Mouse (Mus musculus): ENCODE measurements around the gene Adgrv1.

The Adgrv1 gene

DNA sequence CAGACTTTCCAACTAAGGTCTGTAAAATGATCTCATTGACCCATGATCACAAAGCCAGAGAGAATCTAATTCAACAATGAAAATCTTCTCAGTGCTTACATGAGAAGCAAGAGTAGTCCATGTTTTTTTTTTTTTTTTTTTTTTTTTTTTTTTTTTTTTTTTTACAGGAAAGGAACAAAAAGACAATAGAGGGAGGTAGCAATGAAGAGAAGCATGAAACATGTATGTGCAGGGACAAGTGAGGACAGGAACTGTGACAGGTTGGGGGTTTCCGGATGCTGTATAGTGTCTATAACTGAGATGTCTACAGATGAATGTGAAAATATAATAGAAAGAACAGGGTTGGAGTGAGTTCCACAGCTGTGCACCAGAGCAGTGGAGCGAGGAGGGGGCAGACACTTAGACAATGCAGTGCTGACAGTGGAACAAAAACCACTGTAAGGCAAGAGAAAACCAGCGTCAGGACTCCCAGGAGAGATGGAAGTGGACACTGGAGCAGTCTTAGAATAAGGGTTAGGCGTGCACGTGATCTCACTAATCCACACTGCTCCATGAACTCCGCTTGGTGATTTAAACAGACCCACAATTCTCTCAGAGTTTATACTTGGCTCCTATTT lies 490.6 kb downstream of the Adgrv1 start:
- DNase-seq (ENCODE audit: low read depth, low spot score), result peak; percentile 6

GRCm38 (mm10) chr13:81136652-81137422 lies 496.1 kb downstream of the Adgrv1 start:
- DNase-seq (ENCODE audit: low read depth, low spot score), result peak; percentile 76

DNA sequence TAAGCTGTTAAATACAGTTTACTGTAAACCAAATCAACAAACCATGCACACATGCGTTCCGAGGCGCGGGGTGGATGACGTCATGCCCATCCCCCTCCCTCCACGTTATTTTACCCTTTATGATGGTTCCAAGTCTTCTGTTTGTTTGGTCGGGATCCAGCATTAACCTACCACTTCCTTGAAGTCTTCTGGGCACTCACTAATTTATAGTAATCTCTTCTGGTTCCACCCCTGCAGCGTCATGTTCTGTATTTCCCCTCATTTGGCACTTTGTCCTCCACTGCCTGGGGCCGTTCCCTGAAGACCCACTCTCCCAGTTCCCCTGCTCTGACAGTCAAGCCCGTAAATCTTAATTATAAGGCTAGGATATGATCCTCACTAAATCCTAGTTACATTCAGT lies 497.0 kb downstream of the Adgrv1 start:
- no peak for DNase-seq (ENCODE audit: low read depth, low spot score)

DNA sequence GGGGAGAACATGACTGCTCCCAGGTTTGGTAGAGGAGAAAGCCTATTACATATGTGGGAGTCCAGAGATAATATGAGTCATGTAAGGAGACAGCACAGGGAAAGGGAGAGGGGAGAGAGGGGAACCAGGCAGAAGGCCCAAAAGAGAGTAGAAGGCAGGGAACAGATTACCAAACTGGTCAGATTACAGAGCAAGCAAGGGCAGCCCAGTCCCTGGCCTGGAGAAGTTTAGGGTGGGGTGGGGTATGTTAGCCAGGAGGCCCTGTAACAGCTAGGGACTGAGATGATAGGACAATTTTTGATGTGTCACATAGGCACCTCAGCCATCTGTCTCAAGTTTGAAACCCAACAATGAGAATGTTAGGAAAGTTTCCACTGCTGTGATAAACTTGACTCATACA lies 498.5 kb downstream of the Adgrv1 start:
- DNase-seq (ENCODE audit: low read depth, low spot score), result no peak

GRCm38 (mm10) chr13:81133336-81133735 lies 499.6 kb downstream of the Adgrv1 start:
- no peak for DNase-seq (ENCODE audit: low read depth, low spot score)

- DNase-seq (ENCODE audit: low read depth, low spot score), result no peak
Observed at GRCm38 (mm10) chr13:81132691-81133090, 500.3 kb downstream of the Adgrv1 start.

DNA sequence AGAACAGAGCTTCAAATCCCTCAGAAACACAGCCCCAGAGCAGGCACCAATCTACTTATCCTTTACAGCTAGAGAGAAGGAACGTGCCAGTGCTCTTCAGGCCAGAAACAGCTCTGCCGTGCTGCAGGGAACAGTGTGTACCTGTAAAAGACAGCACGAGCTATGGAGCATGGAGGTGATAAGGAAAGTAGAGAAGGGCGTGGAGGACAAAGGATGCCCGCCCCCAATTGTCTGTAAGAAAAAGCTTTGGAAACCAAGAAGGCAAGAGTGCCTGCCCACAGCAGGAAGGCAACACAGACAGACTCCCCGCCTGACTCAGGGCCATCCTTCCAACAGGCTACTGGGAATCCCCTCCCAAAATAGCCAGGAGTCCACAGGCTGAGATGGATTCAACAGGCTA lies 501.1 kb downstream of the Adgrv1 start:
- no peak for DNase-seq (ENCODE audit: low read depth, low spot score)

- no peak for DNase-seq (ENCODE audit: low read depth, low spot score)
Observed at GRCm38 (mm10) chr13:81130742-81131524, 502.0 kb downstream of the Adgrv1 start.

GRCm38 (mm10) chr13:81125846-81126245 lies 507.1 kb downstream of the Adgrv1 start:
- DNase-seq (ENCODE audit: low read depth, low spot score), result no peak

GRCm38 (mm10) chr13:81122238-81122637 lies 510.7 kb downstream of the Adgrv1 start:
- no peak for DNase-seq (ENCODE audit: low read depth, low spot score)

- DNase-seq (ENCODE audit: low read depth, low spot score), result no peak
Observed at GRCm38 (mm10) chr13:81110479-81110878, 522.5 kb downstream of the Adgrv1 start.

GRCm38 (mm10) chr13:81109676-81110075 lies 523.3 kb downstream of the Adgrv1 start:
- no peak for DNase-seq (ENCODE audit: low read depth, low spot score)

DNA sequence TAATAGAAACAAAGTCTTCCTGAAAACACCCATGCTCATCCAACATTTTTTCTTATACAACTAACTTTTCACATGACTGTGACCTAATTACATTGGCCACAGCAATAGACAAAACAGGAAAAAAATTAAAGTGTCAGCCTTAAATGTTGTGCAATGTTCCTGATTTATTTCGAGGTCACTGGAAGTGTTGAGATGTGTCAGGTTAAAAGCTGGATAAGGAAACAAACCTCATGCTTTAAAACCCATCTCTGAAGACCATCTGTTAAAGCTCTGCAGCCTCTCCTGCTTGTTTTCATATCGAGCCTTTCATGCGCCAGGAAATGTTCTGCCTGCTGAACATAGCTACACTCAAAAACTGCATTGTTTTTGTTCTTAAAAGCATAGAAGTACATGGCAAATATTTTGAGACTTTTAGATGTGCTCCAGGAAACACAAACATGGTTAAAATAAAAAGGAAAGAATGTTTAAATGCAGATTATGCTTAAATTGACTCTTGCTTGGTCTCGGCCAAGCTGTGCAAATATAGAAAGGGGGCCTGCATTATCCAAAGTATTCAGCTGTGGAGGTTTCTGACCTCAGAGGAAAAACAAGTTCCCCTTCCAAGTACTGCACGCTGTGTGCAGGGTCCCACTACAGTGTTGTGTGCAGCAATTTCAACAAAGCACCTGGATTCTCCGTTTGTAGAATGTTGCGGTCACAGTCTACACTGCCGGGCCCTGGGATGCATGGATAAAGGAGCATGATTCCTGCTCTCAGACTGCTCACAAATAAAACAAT lies 524.2 kb downstream of the Adgrv1 start:
- peak; percentile 49 for DNase-seq (ENCODE audit: low read depth, low spot score)

DNA sequence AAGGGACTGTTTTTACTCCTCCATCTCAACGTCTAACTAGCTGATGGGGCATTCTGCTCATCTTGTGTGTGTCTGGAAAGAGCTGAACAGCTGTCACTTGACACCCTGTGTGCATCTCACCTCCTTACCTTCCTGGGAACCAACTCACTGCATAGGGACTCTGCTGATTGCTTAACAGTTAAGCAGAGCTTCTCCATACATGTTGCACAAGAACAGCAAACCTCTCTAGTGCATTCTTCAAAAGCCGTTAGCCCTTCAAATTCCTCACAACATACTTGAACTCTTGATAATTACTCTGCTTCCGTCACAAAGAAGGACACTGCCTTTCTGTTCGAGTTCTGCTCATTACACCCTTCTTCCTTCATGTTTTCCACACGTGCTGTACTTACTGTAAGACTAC lies 525.5 kb downstream of the Adgrv1 start:
- no peak for DNase-seq (ENCODE audit: low read depth, low spot score)

GRCm38 (mm10) chr13:81103794-81104193 lies 529.2 kb downstream of the Adgrv1 start:
- DNase-seq (ENCODE audit: low read depth, low spot score), result peak; percentile 16

DNA sequence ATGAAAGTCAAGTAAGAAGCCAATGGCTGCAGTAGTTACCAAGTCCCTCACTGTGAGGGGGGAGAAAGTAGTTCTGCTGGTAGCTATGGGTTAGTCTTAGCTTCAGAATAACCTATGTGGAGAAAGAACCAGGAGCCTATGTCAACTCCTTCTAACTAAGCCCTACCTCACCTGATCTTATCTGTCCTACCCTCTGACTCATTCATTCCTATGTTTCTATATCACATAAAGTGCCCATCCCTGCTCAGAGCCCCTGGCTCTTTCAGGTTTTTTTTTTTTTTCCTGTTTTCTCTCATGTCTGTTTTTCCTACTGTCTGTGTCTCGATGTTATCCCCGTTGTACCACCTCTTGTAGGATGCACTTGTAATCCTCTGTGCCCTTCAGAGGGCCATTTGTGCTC lies 536.5 kb downstream of the Adgrv1 start:
- DNase-seq (ENCODE audit: low read depth, low spot score), result no peak

- DNase-seq (ENCODE audit: low read depth, low spot score), result peak; percentile 49
Observed at GRCm38 (mm10) chr13:81094513-81094912, 538.4 kb downstream of the Adgrv1 start.

GRCm38 (mm10) chr13:81090051-81090836 lies 542.7 kb downstream of the Adgrv1 start:
- no peak for DNase-seq (ENCODE audit: low read depth, low spot score)

DNA sequence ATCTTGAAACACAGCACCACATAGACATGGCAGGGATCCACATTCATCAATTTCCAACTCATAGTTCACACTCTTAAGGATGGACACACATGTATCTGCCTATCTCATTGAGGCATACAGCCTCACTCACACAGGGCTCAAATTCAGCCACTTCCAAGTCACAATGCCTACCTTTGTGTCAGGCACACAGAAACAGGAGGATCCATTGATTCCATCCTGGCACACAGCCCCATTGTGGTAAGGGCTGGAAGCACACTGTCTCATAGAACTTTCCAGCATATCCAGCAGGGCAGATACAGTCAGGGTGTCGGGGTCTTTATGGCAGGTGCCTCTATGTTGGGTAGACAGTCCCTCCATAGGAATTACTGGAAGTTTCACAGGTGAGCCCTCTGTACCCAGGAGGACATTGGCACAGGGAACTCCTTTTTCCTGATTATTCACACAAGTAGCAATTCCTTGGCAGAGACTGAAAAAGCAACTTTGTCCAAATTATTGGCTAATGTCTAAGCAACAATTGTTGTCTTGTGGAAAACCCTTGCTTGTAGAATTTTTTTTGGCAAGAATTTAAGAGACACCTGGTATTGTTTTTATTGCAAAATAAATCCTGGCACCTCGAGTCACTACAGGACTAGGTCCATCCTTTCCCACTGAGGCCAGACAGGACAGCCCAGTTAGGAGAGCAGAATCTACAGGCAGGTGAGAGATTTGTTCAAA lies 545.8 kb downstream of the Adgrv1 start:
- peak; percentile 89 for DNase-seq (ENCODE audit: low read depth, low spot score)

GRCm38 (mm10) chr13:81072214-81072613 lies 560.7 kb downstream of the Adgrv1 start:
- no peak for DNase-seq (ENCODE audit: low read depth, low spot score)
